22 mouse cellular contexts compared by ENCODE assay signal in the genomic region with DNA sequence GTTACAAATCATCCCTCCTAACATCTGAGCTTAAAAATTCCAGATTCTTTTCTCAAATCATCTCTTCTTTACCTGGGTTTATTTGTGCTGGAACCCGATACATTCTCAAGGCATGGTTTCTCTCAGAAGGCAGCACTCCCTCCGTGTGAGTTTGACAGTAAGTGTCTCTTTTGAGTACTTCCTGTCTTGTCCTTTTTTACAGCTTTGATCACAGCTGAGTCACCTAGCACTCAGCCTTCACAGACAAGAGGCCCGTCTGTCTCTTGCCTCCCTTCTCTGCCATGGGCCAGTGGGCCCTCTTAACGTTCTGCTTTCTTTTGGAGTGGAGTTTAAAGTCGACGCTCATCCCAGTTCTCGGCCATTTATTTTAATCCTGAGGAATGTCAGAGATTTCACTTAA.
DNase-seq lines count a peak whose midpoint lies in the region; ATAC-seq and TF ChIP-seq lines count a peak whose summit lies in the region.
"Had no signal": no experiment of that assay in that cellular context is flagged by ENCODE, and none has a peak within 500 bp of the region (broad histone marks: within the 10 kb centered on the region; RNA-seq: fewer than 3 reads in every experiment).

No protein-coding gene starts in this region.

- no peak overlapping the region for H3K4me2 ChIP-seq in kidney, embryonic 16.5 days (replicated peaks; ENCODE audit: low read depth, low read length)
- H3K4me2 ChIP-seq: heart, embryonic 11.5 days; liver, embryonic 15.5 days; midbrain, embryonic 13.5 days; neural tube, embryonic 13.5 days had no signal

- peak; percentile 13 for DNase-seq in adrenal gland, adult 2 months
- no peak for DNase-seq in adrenal gland, adult 8-10 months
- DNase-seq in kidney, postnatal 36 days = no peak
- DNase-seq in B cell, adult 2 months = no peak
- no peak for DNase-seq in cerebellum, adult 2 months
- DNase-seq in adrenal gland, postnatal 10 days = no peak
- DNase-seq: adrenal gland, postnatal 25 days; cerebellum, adult 11-12 months; cerebellum, postnatal 25 days; heart, postnatal 10 days; kidney, adult 2 months; right cerebral cortex, adult 18-20 months had no signal

- TF ChIP-seq POLR2A in cerebellum, adult 2 months (IDR thresholded peaks at IDR 0.05; ENCODE audit: borderline replicate concordance, insufficient read depth, low read length) = no peak

- H3K9ac ChIP-seq in kidney, embryonic 16.5 days (replicated peaks; ENCODE audit: low read length) = no peak overlapping the region
- H3K9ac ChIP-seq: liver, embryonic 15.5 days; midbrain, embryonic 13.5 days; neural tube, embryonic 13.5 days had no signal

- no peak overlapping the region for H3K27ac ChIP-seq in kidney, embryonic 16.5 days (ENCODE audit: low read length)
- H3K27ac ChIP-seq in cerebellum, adult 2 months (ENCODE audit: insufficient read depth, low read length) = no peak overlapping the region
- H3K27ac ChIP-seq: layer of hippocampus, adult 2 months; liver, embryonic 15.5 days; midbrain, embryonic 13.5 days; neural tube, embryonic 13.5 days had no signal

- H3K4me3 ChIP-seq in kidney, embryonic 16.5 days (ENCODE audit: low read length) = no peak overlapping the region
- no peak overlapping the region for H3K4me3 ChIP-seq in cerebellum, adult 2 months (replicated peaks; ENCODE audit: insufficient read depth, low read depth, low read length)
- H3K4me3 ChIP-seq: erythroblast, embryonic 14.5 days; layer of hippocampus, adult 2 months; liver, embryonic 15.5 days; midbrain, embryonic 13.5 days; neural tube, embryonic 13.5 days had no signal

- TF ChIP-seq CTCF in cerebellum, adult 2 months (IDR thresholded peaks at IDR 0.05; ENCODE audit: borderline replicate concordance, insufficient read depth, low read depth, low read length) = no peak

- 27% methylated on average over 7 of the region's 7 CpGs for WGBS in kidney, embryonic 16.5 days
- WGBS in cerebellum, adult 2 months = 75% methylated on average over 7 of the region's 7 CpGs

- ATAC-seq in kidney, embryonic 16.5 days (ENCODE audit: low FRiP score, low TSS enrichment) = peak; percentile 54; the same call in 1 of the 2 replicates
- ATAC-seq in inflammation-experienced regulatory T-cells, adult 6 months = peak; percentile 95
- ATAC-seq: forebrain, embryonic 14.5 days; lung, postnatal 0 days; midbrain, embryonic 13.5 days had no signal

- no peaks in the 10 kb centered on the region for H3K4me1 ChIP-seq in kidney, embryonic 16.5 days (ENCODE audit: insufficient read depth, low read length)
- H3K4me1 ChIP-seq in cerebellum, adult 2 months (ENCODE audit: control insufficient read depth, insufficient read depth, low read length) = no peaks in the 10 kb centered on the region
- H3K4me1 ChIP-seq: liver, embryonic 15.5 days; midbrain, embryonic 13.5 days; neural tube, embryonic 13.5 days had no signal

- no peaks in the 10 kb centered on the region for H3K9me3 ChIP-seq in kidney, embryonic 16.5 days (ENCODE audit: low read length)
- H3K9me3 ChIP-seq: liver, embryonic 15.5 days; midbrain, embryonic 13.5 days; neural tube, embryonic 13.5 days had no signal

- H3K36me3 ChIP-seq in kidney, embryonic 16.5 days (ENCODE audit: insufficient read depth, low read length) = no peaks in the 10 kb centered on the region
- H3K36me3 ChIP-seq: liver, embryonic 15.5 days; midbrain, embryonic 13.5 days; neural tube, embryonic 13.5 days had no signal

- H3K27me3 ChIP-seq in kidney, embryonic 16.5 days (ENCODE audit: insufficient read depth, low read length) = no peaks in the 10 kb centered on the region
- no peaks in the 10 kb centered on the region for H3K27me3 ChIP-seq in cerebellum, adult 2 months (ENCODE audit: control insufficient read depth, insufficient read depth, low read length)
- H3K27me3 ChIP-seq: liver, embryonic 15.5 days; midbrain, embryonic 13.5 days; neural tube, embryonic 13.5 days had no signal
